Mouse (Mus musculus) bone marrow, adult 2 months (tissue): ENCODE measurements around the gene Bcas3.

Experiments used
- CTCF ChIP-seq: fragments of 200-500 bp; IDR thresholded peaks from 2 replicates; pipeline ENCODE4 v1.5.1; 2011; ENCODE audit warnings: low read length, control low read depth; ENCODE audit not compliant: control insufficient read depth, insufficient read depth
- POLR2A ChIP-seq: fragments of 200-500 bp; IDR thresholded peaks from 2 replicates; pipeline ENCODE4 v1.6.1; 2011; ENCODE audit warnings: low read depth, mild to moderate bottlenecking, control low read depth, low read length, borderline replicate concordance; ENCODE audit not compliant: control insufficient read depth

DNA sequence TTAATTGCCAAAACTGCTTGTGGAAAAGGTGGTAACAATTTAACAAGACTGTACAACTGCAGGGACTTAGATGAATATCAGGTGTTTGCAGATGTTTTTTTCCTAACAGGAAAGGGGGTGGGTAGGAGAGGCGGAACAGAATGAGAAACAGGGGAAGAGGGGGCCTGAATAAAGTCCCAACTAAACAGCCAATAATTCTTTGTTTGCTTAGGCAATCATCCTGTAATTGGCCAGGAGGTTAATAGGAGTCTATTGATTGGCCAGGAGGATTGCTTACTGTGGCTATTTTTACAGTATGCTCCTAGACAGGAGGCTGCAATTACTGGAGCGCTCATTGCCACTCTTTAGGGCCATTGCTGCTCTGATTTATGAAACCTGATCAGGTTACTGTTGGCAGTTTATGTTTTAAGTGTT is 279.6 kb downstream of the Bcas3 start:
- TF ChIP-seq POLR2A = no peak
- no peak for TF ChIP-seq CTCF
